Mouse (Mus musculus): ENCODE data around the gene Zfr. TPM values are rescaled to one million over a fixed set of nuclear protein-coding genes. Genes with fewer than 3 reads are reported as not detected.

Gene Zfr
- total RNA-seq, 2 experiments from 2014 or later, result 52.1 to 58.4 TPM

GRCm38 (mm10) chr15:12230243-12230935 lies 112.8 kb downstream of the Zfr start:
- DNase-seq, result no peak
- intact Hi-C loops (cut with DNase I; ENCODE audit: low total_unique reads), result no loop called here

GRCm38 (mm10) chr15:12231462-12231861 lies 113.8 kb downstream of the Zfr start:
- DNase-seq, result no peak
- intact Hi-C loops (cut with DNase I; ENCODE audit: low total_unique reads), result no loop called here

- DNase-seq, result no peak
- intact Hi-C loops (cut with DNase I; ENCODE audit: low total_unique reads), result no loop called here
Observed at GRCm38 (mm10) chr15:12232429-12232828, 114.8 kb downstream of the Zfr start.

DNA sequence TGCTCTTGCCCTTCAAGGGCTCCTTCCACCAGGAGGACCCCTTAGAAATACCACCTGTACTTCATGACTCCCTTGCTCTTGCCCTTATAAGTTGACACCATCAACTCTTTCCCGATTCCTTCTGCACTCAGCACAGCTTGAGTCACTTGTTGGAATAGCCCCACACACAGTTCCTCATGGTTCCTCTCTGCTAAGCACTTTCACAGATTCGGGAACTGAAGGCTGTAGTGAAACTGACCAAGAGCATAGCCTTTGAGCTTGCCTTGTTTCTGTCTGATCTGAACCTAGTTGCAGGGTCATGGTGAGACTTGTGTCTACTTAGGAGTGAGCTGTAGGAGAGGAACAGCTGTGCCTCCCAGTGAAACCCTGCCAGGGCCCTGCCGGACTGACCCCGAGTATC lies 115.4 kb downstream of the Zfr start:
- intact Hi-C loops (cut with DNase I; ENCODE audit: low total_unique reads), result no loop called here
- DNase-seq, result no peak

Small RNAs within 50 kb of the gene (microRNA-seq; reads per million reads assigned to microRNA genes)
- gene Mir1898, result 0 reads per million in 2 experiments

Other genes starting within 250 kb of the Zfr start
- 10 to 100 TPM; 11.0 to 11.9 TPM for gene Npr3, start 210.5 kb upstream of the Zfr start, total RNA-seq (2021)
- 100 to 1,000 TPM; 101 to 124 TPM for gene Sub1, start 120.8 kb upstream of the Zfr start, total RNA-seq (2021)
- gene Mtmr12, start 87.2 kb downstream of the Zfr start, total RNA-seq (2021), result 1 to 10 TPM; 6.0 to 7.1 TPM
- gene Golph3, start 203.6 kb downstream of the Zfr start, total RNA-seq (2021), result 10 to 100 TPM; 59.5 to 59.7 TPM
- gene 1810049J17Rik, start 204.1 kb downstream of the Zfr start, total RNA-seq (2021), result not detected